Mouse (Mus musculus): ENCODE measurements at regions not wholly inside any gene's neighbourhood (a gene's known extent, or its start where the extent isn't known, plus 50 kb on each side); places are given as distances from the start of the nearest gene placed in this dataset.

DNA sequence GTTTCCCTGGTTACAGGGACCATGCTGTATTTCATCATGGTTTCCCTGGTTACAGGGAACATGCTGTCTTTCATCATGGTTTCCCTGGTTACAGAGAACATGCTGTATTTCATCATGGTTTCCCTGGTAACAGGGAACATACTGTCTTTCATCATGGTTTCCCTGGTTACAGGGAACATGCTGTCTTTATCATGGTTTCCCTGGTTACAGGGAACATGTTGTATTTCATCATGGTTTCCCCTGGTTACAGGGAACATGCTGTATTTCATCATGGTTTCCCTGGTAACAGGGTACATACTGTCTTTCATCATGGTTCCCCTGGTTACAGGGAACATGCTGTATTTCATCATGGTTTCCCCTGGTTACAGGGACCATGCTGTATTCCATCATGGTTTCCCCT is 1579.5 kb downstream of the 4930444P10Rik start:
- Histone ChIP-seq H3K36me3 (ENCODE audit: control insufficient read depth, insufficient read depth, low read length) (no peaks in the 10 kb centered on the region), H3K4me1 (ENCODE audit: control insufficient read depth, insufficient read depth, low read length) (no peaks in the 10 kb centered on the region), H3K9ac (ENCODE audit: low read depth, low read length) (no peak overlapping the region), H3K4me3 (ENCODE audit: low read length) (no peak overlapping the region), H3K27ac (ENCODE audit: low read length) (no peak overlapping the region), H3K4me2 (ENCODE audit: low read depth, low read length) (no peak overlapping the region), H3K27me3 (replicated peaks; ENCODE audit: control insufficient read depth, insufficient read depth, low read length) (no peaks in the 10 kb centered on the region), H3K9me3 (ENCODE audit: control insufficient read depth, low read length) (no peaks in the 10 kb centered on the region)
- no peak for ATAC-seq

DNA sequence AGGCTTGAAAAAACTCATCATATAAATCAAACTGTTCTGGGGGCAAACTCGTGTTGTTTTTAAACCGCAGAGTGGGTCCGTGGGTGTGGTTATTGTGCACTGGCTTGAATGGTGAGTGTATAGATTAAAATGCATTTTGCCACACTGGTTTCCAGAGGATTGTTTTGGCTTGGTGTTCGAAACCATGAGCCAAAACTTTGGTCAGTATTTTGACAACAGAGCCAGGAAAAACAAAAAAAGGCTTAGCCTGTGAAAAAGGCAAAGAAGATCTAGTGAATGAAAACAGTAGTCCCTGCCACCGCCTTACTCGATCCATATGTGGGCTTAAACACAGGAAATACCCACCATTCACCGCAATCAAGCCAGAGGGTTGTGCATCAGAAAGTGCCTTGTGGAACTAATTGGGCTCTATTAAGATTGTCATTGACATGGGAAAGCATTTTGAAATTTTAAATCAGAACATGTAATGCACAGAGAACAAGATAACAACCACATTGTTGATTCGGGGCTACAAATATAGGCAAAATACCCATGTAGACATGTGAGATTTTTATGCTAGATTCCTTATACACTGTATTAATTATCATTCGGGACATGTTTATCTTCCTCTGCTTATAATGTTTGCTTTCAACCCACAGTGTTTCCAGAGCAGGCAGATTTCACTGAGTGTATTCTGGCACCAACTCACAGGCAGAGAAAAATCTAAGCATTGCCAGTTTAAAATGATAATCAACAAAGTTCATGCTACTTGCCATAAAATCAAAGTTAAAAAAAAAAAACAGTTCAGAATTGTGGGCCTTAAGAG is 1580.4 kb downstream of the 4930444P10Rik start:
- no peaks in the 10 kb centered on the region for H3K36me3 ChIP-seq (ENCODE audit: control insufficient read depth, insufficient read depth, low read length)
- no peak overlapping the region for H3K4me3 ChIP-seq (ENCODE audit: low read length)
- no peak for ATAC-seq
- H3K9me3 ChIP-seq (ENCODE audit: control insufficient read depth, low read length): no peaks in the 10 kb centered on the region
- WGBS: 70% methylated on average over 9 of the region's 9 CpGs
- no peak overlapping the region for H3K4me2 ChIP-seq (ENCODE audit: low read depth, low read length)
- H3K27ac ChIP-seq (ENCODE audit: low read length): no peak overlapping the region
- no peaks in the 10 kb centered on the region for H3K4me1 ChIP-seq (ENCODE audit: control insufficient read depth, insufficient read depth, low read length)
- peaks cover 8% of the 10 kb centered on the region for H3K27me3 ChIP-seq (replicated peaks; ENCODE audit: control insufficient read depth, insufficient read depth, low read length)
- no peak overlapping the region for H3K9ac ChIP-seq (ENCODE audit: low read depth, low read length)

DNA sequence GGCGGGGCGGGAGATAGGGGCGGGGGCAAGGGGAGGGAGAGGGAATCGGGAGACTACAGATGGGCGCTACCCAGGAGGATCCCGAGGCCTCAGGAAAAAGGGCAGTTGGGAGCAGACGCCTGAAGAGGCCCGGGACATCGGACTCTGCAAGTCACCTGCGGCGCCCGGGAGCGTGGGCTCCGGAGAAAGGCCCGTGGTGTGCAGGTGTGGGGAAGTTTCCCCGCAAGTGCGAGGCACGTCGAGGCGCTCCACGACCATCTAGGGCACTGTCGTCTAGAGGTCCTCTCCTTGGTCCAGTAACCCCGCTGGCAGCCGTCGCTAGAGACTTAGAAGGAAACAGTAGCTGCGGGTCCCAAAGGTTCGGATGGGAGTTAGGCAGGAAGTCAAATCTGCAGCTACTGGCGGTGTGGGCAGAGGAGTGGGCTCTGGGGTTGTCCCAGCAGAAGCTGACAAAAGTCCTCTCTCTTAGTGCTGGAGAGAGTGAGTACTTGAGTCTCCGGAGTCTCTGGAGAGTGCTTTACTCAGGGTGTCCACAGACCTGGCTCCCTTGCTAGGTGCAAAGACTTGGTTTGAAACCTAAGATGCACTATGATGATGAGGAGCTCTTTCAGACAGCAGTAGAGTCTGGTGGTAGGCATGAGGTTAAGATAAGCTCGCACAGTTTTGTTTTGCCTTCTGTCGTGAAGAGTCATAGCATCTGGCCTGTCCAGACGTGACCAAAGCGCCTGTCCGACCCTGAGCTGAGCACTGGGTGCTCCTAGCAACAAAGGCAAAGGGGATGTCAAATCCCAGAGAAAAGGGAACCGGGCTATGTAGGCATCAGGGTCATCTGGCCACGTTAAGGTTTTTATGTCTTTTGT is 1586.1 kb downstream of the 4930444P10Rik start:
- ATAC-seq: peak; percentile 79
- Histone ChIP-seq H3K36me3 (ENCODE audit: control insufficient read depth, insufficient read depth, low read length) (no peaks in the 10 kb centered on the region), H3K4me1 (ENCODE audit: control insufficient read depth, insufficient read depth, low read length) (0 out of 2 replicates have a peak, but pooled peaks cover 3% of the 10 kb centered on the region), H3K9me3 (ENCODE audit: control insufficient read depth, low read length) (no peaks in the 10 kb centered on the region), H3K4me3 (ENCODE audit: low read length) (peak overlapping the region; percentile 50), H3K27me3 (replicated peaks; ENCODE audit: control insufficient read depth, insufficient read depth, low read length) (peaks cover 33% of the 10 kb centered on the region), H3K9ac (ENCODE audit: low read depth, low read length) (peak overlapping the region; percentile 39), H3K27ac (ENCODE audit: low read length) (no peak overlapping the region), H3K4me2 (ENCODE audit: low read depth, low read length) (peak overlapping the region; percentile 73)
- WGBS: 5% methylated on average over 34 of the region's 36 CpGs

DNA sequence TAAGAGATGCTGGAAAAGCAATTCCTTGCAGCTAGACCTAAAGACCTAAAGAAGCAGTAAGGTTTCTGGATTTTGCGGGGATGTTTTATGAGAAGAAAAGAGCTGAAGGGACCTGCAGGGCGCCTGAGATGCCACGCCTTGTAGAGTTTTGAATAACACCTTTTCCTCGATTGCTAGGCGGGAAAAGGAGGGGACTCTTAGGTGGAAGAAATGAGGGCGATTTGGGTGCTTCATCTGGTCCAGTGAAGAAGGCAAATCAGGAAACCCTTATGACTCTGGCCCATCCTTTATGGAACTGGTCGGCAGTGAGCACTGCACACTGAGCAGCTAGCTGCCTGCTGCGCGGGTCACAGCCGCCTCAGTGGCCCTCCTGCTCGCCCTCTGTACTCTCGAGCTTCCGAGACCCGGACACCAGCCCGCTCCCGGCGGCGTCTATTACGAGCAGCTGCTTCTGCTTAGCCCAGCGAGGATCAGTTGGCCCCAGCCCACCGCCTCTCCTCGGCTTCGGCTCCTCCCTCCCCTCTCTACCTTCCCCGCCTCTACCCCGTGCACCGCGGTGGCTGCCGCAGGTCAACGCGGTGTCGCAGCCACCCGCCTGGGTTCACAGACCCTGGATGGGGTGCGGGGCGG is 1586.8 kb downstream of the 4930444P10Rik start:
- Histone ChIP-seq H3K4me3 (ENCODE audit: low read length) (peak overlapping the region; percentile 50), H3K27me3 (replicated peaks; ENCODE audit: control insufficient read depth, insufficient read depth, low read length) (peaks cover 33% of the 10 kb centered on the region), H3K27ac (ENCODE audit: low read length) (no peak overlapping the region), H3K4me1 (ENCODE audit: control insufficient read depth, insufficient read depth, low read length) (0 out of 2 replicates have a peak, but pooled peaks cover 3% of the 10 kb centered on the region), H3K4me2 (ENCODE audit: low read depth, low read length) (peak overlapping the region; percentile 73), H3K9ac (ENCODE audit: low read depth, low read length) (peak overlapping the region; percentile 39), H3K9me3 (ENCODE audit: control insufficient read depth, low read length) (no peaks in the 10 kb centered on the region), H3K36me3 (ENCODE audit: control insufficient read depth, insufficient read depth, low read length) (no peaks in the 10 kb centered on the region)
- 1% methylated on average over 32 of the region's 34 CpGs for WGBS
- ATAC-seq: peak; percentile 90

DNA sequence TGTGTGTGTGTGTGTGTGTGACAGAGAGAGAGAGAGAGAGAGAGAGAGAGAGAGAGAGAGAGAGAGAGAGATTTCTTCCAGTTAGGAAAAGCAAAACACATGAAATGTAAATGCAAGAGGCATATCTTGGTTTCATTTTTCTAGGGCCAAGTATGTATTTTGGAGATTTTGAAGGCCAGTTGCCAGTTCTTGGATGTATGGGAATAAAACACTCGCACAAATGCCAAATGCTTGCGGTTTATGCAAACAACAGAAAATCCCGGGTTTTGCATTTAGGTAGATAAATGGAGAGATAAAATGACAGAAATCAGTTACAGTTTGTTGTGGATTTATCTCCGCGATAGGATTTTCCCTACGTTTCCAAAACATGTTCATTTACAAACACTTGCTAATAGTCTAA is 1587.4 kb downstream of the 4930444P10Rik start:
- no peak overlapping the region for H3K27ac ChIP-seq (ENCODE audit: low read length)
- ATAC-seq: no peak
- no peak overlapping the region for H3K4me3 ChIP-seq (ENCODE audit: low read length)
- no peaks in the 10 kb centered on the region for H3K36me3 ChIP-seq (ENCODE audit: control insufficient read depth, insufficient read depth, low read length)
- H3K9me3 ChIP-seq (ENCODE audit: control insufficient read depth, low read length): no peaks in the 10 kb centered on the region
- peaks cover 33% of the 10 kb centered on the region for H3K27me3 ChIP-seq (replicated peaks; ENCODE audit: control insufficient read depth, insufficient read depth, low read length)
- H3K4me1 ChIP-seq (ENCODE audit: control insufficient read depth, insufficient read depth, low read length): 0 out of 2 replicates have a peak, but pooled peaks cover 3% of the 10 kb centered on the region
- no peak overlapping the region for H3K9ac ChIP-seq (ENCODE audit: low read depth, low read length)
- WGBS: 11% methylated on average over 6 of the region's 6 CpGs
- peak overlapping the region; percentile 73 for H3K4me2 ChIP-seq (ENCODE audit: low read depth, low read length)

DNA sequence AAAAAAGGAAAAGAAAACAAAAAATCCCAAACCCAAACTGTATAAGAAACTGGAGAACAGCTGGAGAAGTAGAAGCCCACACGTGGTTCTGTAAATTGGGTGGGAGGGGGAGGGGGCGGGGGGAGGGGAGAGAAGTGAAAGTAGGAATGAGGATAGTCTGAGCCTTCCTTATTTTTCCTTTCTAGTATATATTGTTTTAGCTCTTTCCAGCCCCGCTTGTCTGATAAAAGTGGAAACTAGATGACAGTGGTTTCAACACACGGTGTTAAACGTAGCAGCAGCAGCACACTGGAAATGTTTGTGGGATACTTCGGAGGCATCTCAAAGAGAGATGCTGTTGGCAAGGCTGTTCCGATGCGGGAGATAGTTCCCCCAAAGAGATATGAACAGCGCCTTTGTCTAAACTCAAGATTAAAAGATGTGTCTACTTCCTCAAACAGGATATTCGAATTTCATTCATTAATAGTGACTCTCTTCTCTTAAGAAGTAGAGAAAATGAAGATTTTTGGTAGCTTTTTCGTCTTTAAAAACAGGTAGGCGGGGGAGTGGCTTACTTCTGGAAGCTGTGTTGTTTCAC is 1588.3 kb downstream of the 4930444P10Rik start:
- Histone ChIP-seq H3K4me1 (ENCODE audit: control insufficient read depth, insufficient read depth, low read length) (0 out of 2 replicates have a peak, but pooled peaks cover 3% of the 10 kb centered on the region), H3K27ac (ENCODE audit: low read length) (no peak overlapping the region), H3K9me3 (ENCODE audit: control insufficient read depth, low read length) (no peaks in the 10 kb centered on the region), H3K4me2 (ENCODE audit: low read depth, low read length) (peak overlapping the region; percentile 27; the same call in 1 of the 2 replicates), H3K9ac (ENCODE audit: low read depth, low read length) (no peak overlapping the region), H3K27me3 (replicated peaks; ENCODE audit: control insufficient read depth, insufficient read depth, low read length) (peaks cover 33% of the 10 kb centered on the region), H3K36me3 (ENCODE audit: control insufficient read depth, insufficient read depth, low read length) (no peaks in the 10 kb centered on the region), H3K4me3 (ENCODE audit: low read length) (no peak overlapping the region)
- no peak for ATAC-seq
- WGBS: 9% methylated on average over 12 of the region's 12 CpGs

DNA sequence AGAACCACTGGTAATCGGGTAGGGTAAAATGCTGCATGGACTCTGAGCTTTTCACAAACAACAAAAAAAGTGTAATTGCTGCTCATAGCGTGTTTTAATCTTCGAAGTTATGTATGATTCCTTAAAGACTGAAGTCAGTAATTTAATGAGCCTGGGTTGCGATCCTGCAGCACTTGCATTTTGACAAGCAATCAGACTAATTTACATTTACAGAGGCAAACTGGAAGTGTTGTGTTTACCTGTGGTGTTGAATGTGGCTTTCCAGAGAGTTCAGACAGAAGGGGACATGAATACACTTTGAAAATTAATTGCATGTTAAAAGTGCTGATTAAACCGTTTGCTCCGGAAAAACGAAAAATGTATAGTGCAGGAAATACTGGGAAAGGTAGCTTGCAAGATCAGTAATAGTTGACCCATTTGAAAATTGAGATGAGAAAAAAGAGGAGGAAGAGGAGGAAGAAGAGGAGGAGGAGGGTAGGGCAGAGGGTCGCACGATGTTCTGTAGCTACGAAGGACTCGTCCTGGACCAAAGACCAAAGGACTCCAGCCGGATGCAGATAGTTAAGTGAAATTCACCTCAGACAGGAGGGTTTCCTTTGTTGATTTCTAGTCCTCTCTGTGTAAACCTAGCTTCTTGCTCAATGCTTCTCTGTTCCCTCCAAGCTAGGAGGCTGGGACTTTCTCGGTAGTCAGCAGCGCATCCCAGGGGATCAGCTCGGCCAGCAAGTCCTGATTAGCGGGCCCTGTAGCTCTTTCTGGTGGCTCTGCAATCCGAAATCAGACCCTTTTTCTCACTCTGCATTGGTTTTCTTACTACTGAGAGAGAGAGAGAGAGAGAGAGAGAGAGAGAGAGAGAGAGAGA is 1589.0 kb downstream of the 4930444P10Rik start:
- H3K4me2 ChIP-seq (ENCODE audit: low read depth, low read length): no peak overlapping the region
- H3K27ac ChIP-seq (ENCODE audit: low read length): no peak overlapping the region
- 8% methylated on average over 17 of the region's 17 CpGs for WGBS
- 0 out of 2 replicates have a peak, but pooled peaks cover 3% of the 10 kb centered on the region for H3K4me1 ChIP-seq (ENCODE audit: control insufficient read depth, insufficient read depth, low read length)
- peaks cover 33% of the 10 kb centered on the region for H3K27me3 ChIP-seq (replicated peaks; ENCODE audit: control insufficient read depth, insufficient read depth, low read length)
- H3K4me3 ChIP-seq (ENCODE audit: low read length): no peak overlapping the region
- H3K9ac ChIP-seq (ENCODE audit: low read depth, low read length): no peak overlapping the region
- no peaks in the 10 kb centered on the region for H3K9me3 ChIP-seq (ENCODE audit: control insufficient read depth, low read length)
- ATAC-seq: no peak
- no peaks in the 10 kb centered on the region for H3K36me3 ChIP-seq (ENCODE audit: control insufficient read depth, insufficient read depth, low read length)

DNA sequence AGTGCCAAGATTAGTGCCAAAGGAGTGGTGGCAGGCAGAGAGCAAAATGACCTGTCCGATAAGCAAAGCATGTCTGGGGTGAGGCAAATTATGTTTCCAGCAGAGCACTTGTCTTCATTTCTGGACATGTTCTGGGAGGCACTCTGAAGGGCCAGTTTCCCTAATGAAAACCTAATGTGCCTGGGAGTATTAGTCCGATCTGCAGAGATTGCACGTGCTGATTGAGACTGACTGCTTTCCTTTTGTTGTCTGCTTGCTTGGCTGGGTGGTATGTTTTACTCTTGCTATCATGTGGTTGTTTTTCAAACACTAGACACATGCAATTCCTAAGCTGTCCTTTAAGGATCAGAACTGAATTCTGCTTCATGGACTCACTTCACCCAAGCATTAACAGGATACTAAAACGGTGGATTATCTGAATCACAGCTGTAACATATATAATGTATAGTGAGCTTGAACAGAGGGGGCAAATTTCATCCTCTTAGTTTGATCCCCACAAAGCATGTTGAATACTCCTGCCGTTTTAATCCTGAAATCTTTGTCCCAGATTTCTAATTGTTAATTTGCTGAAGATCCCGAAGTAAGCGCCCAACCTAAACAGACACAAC is 1589.8 kb downstream of the 4930444P10Rik start:
- Histone ChIP-seq H3K27me3 (replicated peaks; ENCODE audit: control insufficient read depth, insufficient read depth, low read length) (peaks cover 31% of the 10 kb centered on the region), H3K27ac (ENCODE audit: low read length) (no peak overlapping the region), H3K4me1 (ENCODE audit: control insufficient read depth, insufficient read depth, low read length) (0 out of 2 replicates have a peak, but pooled peaks cover 3% of the 10 kb centered on the region), H3K9ac (ENCODE audit: low read depth, low read length) (no peak overlapping the region), H3K4me2 (ENCODE audit: low read depth, low read length) (no peak overlapping the region), H3K36me3 (ENCODE audit: control insufficient read depth, insufficient read depth, low read length) (no peaks in the 10 kb centered on the region), H3K9me3 (ENCODE audit: control insufficient read depth, low read length) (no peaks in the 10 kb centered on the region), H3K4me3 (ENCODE audit: low read length) (no peak overlapping the region)
- ATAC-seq: no peak
- WGBS: 35% methylated on average over 7 of the region's 7 CpGs
